Mouse (Mus musculus): ENCODE measurements at regions not wholly inside any gene's neighbourhood (a gene's known extent, or its start where the extent isn't known, plus 50 kb on each side); places are given as distances from the start of the nearest gene placed in this dataset.
"Not testable (repeated sequence)": the region's sequence is repeated elsewhere in the genome, so short reads cannot be mapped to it uniquely, and the experiment has no call there.

DNA sequence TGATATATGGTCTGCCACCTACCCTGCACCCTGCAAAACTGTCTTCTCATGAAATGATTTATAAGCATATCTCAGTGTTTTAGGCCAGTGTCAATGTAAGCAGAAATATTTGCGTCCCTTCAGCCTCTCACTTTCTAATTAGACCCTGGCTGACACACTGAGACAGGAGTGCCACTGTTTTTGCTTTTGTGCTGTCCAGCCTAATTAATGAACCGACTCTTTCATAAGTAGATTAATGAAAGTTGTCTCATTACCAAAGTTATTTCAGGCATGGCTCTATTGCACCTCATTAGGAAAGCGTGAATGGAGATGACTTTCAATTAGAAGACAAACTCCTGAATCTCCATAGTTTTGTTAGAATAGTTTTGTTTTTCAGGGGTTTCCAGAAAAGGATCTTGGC, 192.3 kb downstream of the Akain1 start:
- Histone ChIP-seq H3K4me3 (ENCODE audit: low read depth, low read length) (no peak overlapping the region), H3K36me3 (ENCODE audit: control insufficient read depth, insufficient read depth, low read length) (no peaks in the 10 kb centered on the region), H3K27me3 (ENCODE audit: control insufficient read depth, insufficient read depth, low read length) (no peaks in the 10 kb centered on the region), H3K4me1 (ENCODE audit: control insufficient read depth, insufficient read depth, insufficient read length, low read length) (no peaks in the 10 kb centered on the region), H3K27ac (ENCODE audit: insufficient read depth, low read depth, low read length) (no peak overlapping the region)
- WGBS: 70% methylated on average over 3 of the region's 3 CpGs
- TF ChIP-seq CTCF (IDR thresholded peaks at IDR 0.05; ENCODE audit: extremely low read depth, insufficient read length, insufficient replicate concordance, low read depth, low read length) (no peak), POLR2A (IDR thresholded peaks at IDR 0.05; ENCODE audit: low read depth, low read length) (no peak)

DNA sequence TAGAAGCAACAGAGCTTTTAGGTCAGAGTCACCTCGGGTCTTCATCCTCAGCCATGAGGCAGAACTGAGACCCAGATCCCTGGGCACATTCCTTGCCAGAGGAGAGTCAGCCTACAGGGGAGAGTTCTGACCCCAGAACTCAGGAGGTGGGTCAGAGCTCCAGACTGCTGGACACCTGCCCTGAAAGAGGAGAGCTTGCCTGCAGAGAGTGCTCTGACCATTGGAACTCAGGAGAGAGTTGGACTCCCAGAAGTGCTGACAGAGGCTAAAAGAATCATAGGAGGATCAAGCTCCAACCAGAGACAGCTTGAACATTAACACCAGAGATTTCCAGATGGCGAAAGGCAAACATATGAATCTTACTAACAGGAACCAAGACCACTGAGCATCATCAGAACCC, 211.4 kb downstream of the Akain1 start:
- WGBS: 75% methylated on average over 2 of the region's 2 CpGs

DNA sequence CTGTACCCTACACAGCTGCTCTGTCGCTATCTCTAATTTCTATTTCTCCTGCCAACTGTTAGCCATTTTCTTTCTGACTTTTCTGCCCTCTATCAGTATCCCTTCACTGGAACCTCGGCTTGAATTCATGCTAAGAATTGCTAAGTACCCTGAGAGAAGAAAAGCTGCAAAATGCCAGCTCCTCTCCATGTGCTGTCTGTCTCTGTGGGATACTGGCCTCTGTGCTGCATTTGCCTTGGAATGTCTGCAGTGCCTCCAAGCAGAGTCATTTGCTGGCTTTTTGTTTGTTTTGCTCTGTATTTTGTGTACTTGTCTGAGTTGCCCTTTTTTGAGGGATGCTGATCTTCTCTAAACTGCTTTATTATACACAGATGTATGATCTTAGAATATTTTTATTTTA, 215.5 kb downstream of the Akain1 start:
- 49% methylated on average over 2 of the region's 2 CpGs for WGBS
- Histone ChIP-seq H3K27ac (ENCODE audit: insufficient read depth, low read depth, low read length) (no peak overlapping the region), H3K36me3 (ENCODE audit: control insufficient read depth, insufficient read depth, low read length) (no peaks in the 10 kb centered on the region), H3K27me3 (ENCODE audit: control insufficient read depth, insufficient read depth, low read length) (no peaks in the 10 kb centered on the region), H3K4me1 (ENCODE audit: control insufficient read depth, insufficient read depth, insufficient read length, low read length) (no peaks in the 10 kb centered on the region), H3K4me3 (ENCODE audit: low read depth, low read length) (no peak overlapping the region)
- TF ChIP-seq CTCF (IDR thresholded peaks at IDR 0.05; ENCODE audit: extremely low read depth, insufficient read length, insufficient replicate concordance, low read depth, low read length) (no peak), POLR2A (IDR thresholded peaks at IDR 0.05; ENCODE audit: low read depth, low read length) (no peak)

More for the DNA sequence above, 211.4 kb downstream of the Akain1 start:
- H3K27me3 ChIP-seq (ENCODE audit: control insufficient read depth, insufficient read depth, low read length); H3K36me3 ChIP-seq (ENCODE audit: control insufficient read depth, insufficient read depth, low read length); H3K4me1 ChIP-seq (ENCODE audit: control insufficient read depth, insufficient read depth, insufficient read length, low read length); H3K27ac ChIP-seq (ENCODE audit: insufficient read depth, low read depth, low read length); H3K4me3 ChIP-seq (ENCODE audit: low read depth, low read length): not testable (repeated sequence)

DNA sequence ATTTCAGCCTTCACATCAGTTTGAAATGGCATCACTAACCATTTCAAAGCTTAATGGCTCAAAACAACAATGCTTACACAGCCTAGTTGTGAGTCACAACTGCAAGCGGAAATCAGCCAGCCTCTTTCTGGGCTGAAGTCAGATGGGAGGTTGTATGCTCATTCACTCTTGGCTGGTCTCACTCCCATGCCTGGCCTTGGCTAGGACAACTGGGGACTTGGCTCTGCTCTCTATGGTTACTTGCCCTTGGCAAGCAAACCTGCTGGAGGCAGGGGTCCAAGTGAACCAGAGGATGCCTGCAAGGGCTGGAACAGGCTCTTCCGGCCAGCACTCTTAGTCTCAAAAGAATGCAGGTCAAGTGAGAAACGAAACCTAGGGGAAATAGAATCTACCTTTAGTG, 233.4 kb downstream of the Akain1 start:
- WGBS: 85% methylated on average over 3 of the region's 3 CpGs
- TF ChIP-seq CTCF (IDR thresholded peaks at IDR 0.05; ENCODE audit: extremely low read depth, insufficient read length, insufficient replicate concordance, low read depth, low read length) (no peak), POLR2A (IDR thresholded peaks at IDR 0.05; ENCODE audit: low read depth, low read length) (no peak)
- Histone ChIP-seq H3K4me1 (ENCODE audit: control insufficient read depth, insufficient read depth, insufficient read length, low read length) (no peaks in the 10 kb centered on the region), H3K4me3 (ENCODE audit: low read depth, low read length) (no peak overlapping the region), H3K27ac (ENCODE audit: insufficient read depth, low read depth, low read length) (no peak overlapping the region), H3K27me3 (ENCODE audit: control insufficient read depth, insufficient read depth, low read length) (no peaks in the 10 kb centered on the region), H3K36me3 (ENCODE audit: control insufficient read depth, insufficient read depth, low read length) (no peaks in the 10 kb centered on the region)

DNA sequence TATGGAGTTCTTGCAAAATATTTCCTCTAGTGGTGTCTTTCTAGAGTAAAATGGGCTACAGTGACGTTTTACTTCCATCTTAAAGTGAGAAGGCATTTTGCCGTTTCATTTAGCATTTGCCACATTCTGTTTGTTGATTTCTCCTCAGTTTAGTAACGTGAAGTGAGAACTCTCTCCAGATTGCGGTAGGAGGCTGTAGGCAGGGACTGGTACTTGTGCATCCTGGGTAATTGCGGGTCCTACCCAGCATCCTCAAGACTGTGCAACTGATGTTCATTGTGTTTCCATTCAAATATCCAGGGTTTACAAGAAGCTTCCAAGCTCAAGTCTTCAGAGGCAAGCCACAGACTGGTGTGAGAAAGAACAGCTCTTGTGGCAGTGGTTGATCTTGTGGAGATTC, 244.0 kb downstream of the Akain1 start:
- H3K27ac ChIP-seq (ENCODE audit: insufficient read depth, low read depth, low read length): no peak overlapping the region
- TF ChIP-seq POLR2A (IDR thresholded peaks at IDR 0.05; ENCODE audit: low read depth, low read length): no peak
- TF ChIP-seq CTCF (IDR thresholded peaks at IDR 0.05; ENCODE audit: extremely low read depth, insufficient read length, insufficient replicate concordance, low read depth, low read length): no peak
- 77% methylated on average over 5 of the region's 5 CpGs for WGBS
- H3K4me1 ChIP-seq (ENCODE audit: control insufficient read depth, insufficient read depth, insufficient read length, low read length): no peaks in the 10 kb centered on the region
- no peak overlapping the region for H3K4me3 ChIP-seq (ENCODE audit: low read depth, low read length)
- no peaks in the 10 kb centered on the region for H3K36me3 ChIP-seq (ENCODE audit: control insufficient read depth, insufficient read depth, low read length)
- no peaks in the 10 kb centered on the region for H3K27me3 ChIP-seq (ENCODE audit: control insufficient read depth, insufficient read depth, low read length)

DNA sequence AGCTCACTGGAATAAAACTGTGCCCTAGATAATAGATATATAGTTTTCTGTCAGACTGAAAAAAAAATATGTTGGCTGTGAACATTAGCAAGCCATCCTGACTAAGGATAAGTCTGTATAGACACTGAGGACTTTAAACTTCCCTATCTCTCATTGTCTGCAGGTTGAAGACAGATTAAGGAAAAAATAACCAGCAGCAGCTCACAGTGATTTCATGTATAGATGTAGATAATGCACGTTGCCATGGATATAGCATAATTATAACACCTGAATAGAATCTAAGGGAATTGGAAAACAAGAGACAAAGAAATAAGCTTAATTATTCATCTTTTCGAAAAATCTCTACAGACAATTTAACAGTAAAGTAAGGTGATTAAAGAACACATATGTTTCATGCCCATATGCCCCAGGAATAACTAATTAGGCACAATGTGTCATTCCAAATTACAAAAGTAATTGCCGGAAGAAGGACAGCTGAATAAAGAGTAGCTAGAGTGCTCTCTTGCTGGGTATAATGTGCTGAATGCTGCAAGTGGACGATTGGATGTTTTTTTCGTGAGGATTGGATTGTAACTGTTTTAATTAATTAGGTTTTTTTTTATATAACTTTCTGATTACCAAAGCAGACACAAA, 246.6 kb downstream of the Akain1 start:
- TF ChIP-seq CTCF (IDR thresholded peaks at IDR 0.05; ENCODE audit: extremely low read depth, insufficient read length, insufficient replicate concordance, low read depth, low read length) (no peak), POLR2A (IDR thresholded peaks at IDR 0.05; ENCODE audit: low read depth, low read length) (no peak)
- no peak overlapping the region for H3K27ac ChIP-seq (ENCODE audit: insufficient read depth, low read depth, low read length)
- H3K36me3 ChIP-seq (ENCODE audit: control insufficient read depth, insufficient read depth, low read length): no peaks in the 10 kb centered on the region
- H3K27me3 ChIP-seq (ENCODE audit: control insufficient read depth, insufficient read depth, low read length): no peaks in the 10 kb centered on the region
- no peak overlapping the region for H3K4me3 ChIP-seq (ENCODE audit: low read depth, low read length)
- no peaks in the 10 kb centered on the region for H3K4me1 ChIP-seq (ENCODE audit: control insufficient read depth, insufficient read depth, insufficient read length, low read length)
- 73% methylated on average over 5 of the region's 5 CpGs for WGBS

DNA sequence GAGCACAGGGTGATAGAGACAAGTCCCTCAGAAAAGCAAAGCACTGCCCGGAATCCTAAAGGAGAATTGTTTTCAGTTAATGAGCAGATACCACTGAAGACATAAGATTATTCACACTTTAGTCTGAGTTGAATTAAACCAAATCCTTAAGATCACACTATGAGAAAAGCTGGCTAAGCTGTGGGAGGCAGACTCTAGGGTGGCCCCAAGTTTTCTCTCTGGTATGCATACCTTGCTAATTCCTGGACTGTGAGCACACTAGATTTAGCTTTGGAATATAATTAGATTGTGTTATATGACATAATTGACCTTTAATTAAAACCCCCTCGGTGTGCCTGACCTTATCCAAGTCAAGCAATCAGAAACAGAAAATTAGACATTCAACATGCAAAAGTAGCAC, 247.3 kb downstream of the Akain1 start:
- Histone ChIP-seq H3K27ac (ENCODE audit: insufficient read depth, low read depth, low read length) (no peak overlapping the region), H3K36me3 (ENCODE audit: control insufficient read depth, insufficient read depth, low read length) (no peaks in the 10 kb centered on the region), H3K27me3 (ENCODE audit: control insufficient read depth, insufficient read depth, low read length) (no peaks in the 10 kb centered on the region), H3K4me3 (ENCODE audit: low read depth, low read length) (no peak overlapping the region), H3K4me1 (ENCODE audit: control insufficient read depth, insufficient read depth, insufficient read length, low read length) (no peaks in the 10 kb centered on the region)
- 60% methylated on average over 2 of the region's 2 CpGs for WGBS
- no peak for TF ChIP-seq CTCF (IDR thresholded peaks at IDR 0.05; ENCODE audit: extremely low read depth, insufficient read length, insufficient replicate concordance, low read depth, low read length)
- TF ChIP-seq POLR2A (IDR thresholded peaks at IDR 0.05; ENCODE audit: low read depth, low read length): no peak

DNA sequence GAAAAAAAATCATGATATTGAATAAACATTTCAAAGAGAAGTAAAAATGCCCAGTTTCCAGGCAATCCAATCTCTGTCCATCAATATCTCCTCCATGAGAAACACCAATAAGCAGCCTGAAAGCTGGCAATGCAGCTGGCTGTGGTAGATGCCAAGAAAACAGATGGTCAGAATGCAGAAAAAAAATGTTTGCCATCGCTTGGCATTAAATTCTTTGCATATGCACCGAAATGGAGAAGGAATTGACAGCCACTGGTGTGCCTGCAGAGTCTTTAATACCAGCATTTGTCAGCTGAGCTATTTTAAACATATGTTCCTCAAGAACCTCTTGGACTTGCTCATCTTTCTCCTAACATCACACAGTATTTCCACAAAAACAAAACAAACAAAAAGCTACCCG, 256.2 kb downstream of the Akain1 start:
- 85% methylated on average over 3 of the region's 3 CpGs for WGBS
- Histone ChIP-seq H3K27ac (ENCODE audit: insufficient read depth, low read depth, low read length) (no peak overlapping the region), H3K4me1 (ENCODE audit: control insufficient read depth, insufficient read depth, insufficient read length, low read length) (no peaks in the 10 kb centered on the region), H3K27me3 (ENCODE audit: control insufficient read depth, insufficient read depth, low read length) (no peaks in the 10 kb centered on the region), H3K4me3 (ENCODE audit: low read depth, low read length) (no peak overlapping the region), H3K36me3 (ENCODE audit: control insufficient read depth, insufficient read depth, low read length) (no peaks in the 10 kb centered on the region)
- no peak for TF ChIP-seq CTCF (IDR thresholded peaks at IDR 0.05; ENCODE audit: extremely low read depth, insufficient read length, insufficient replicate concordance, low read depth, low read length)
- no peak for TF ChIP-seq POLR2A (IDR thresholded peaks at IDR 0.05; ENCODE audit: low read depth, low read length)

Measured in small intestine, adult 2 months (tissue).